Mouse (Mus musculus): Measurements from ENCODE around the gene Ube2j2.

Gene Ube2j2

GRCm38 (mm10) chr4:155963106-155963505 is 19.5 kb downstream of the Ube2j2 start:
- DNase-seq (ENCODE audit: low spot score) = no peak

- no peak for DNase-seq (ENCODE audit: low spot score)
Observed at GRCm38 (mm10) chr4:155964396-155964795, 20.8 kb downstream of the Ube2j2 start.

GRCm38 (mm10) chr4:155969043-155969653 is 25.5 kb downstream of the Ube2j2 start:
- DNase-seq (ENCODE audit: low spot score) = no peak

- DNase-seq (ENCODE audit: low spot score) = no peak
Observed at GRCm38 (mm10) chr4:155970286-155970685, 26.7 kb downstream of the Ube2j2 start.

GRCm38 (mm10) chr4:155972651-155973050 is 29.0 kb downstream of the Ube2j2 start:
- DNase-seq (ENCODE audit: low spot score) = no peak

- no peak for DNase-seq (ENCODE audit: low spot score)
Observed at GRCm38 (mm10) chr4:155973239-155973638, 29.6 kb downstream of the Ube2j2 start.

- no peak for DNase-seq (ENCODE audit: low spot score)
Observed at GRCm38 (mm10) chr4:155981436-155982082, 37.9 kb downstream of the Ube2j2 start.

- no peak for DNase-seq (ENCODE audit: low spot score)
Observed at GRCm38 (mm10) chr4:155983788-155984187, 40.2 kb downstream of the Ube2j2 start.

GRCm38 (mm10) chr4:155991211-155991907 is 47.7 kb downstream of the Ube2j2 start:
- DNase-seq (ENCODE audit: low spot score) = no peak

GRCm38 (mm10) chr4:155991908-155992230 is 48.2 kb downstream of the Ube2j2 start:
- no peak for DNase-seq (ENCODE audit: low spot score)

- DNase-seq (ENCODE audit: low spot score) = peak; percentile 85
Observed at GRCm38 (mm10) chr4:155992241-155992905, 48.7 kb downstream of the Ube2j2 start, which contains the start of the genes B3galt6 and Sdf4. B3galt6 (minus strand) TSS chr4:155992649. Sdf4 (plus strand) TSS chr4:155992872.

GRCm38 (mm10) chr4:155992906-155993547 is 49.4 kb downstream of the Ube2j2 start:
- DNase-seq (ENCODE audit: low spot score) = peak; percentile 96

- no peak for DNase-seq (ENCODE audit: low spot score)
Observed at GRCm38 (mm10) chr4:155993606-155994005, 50.0 kb downstream of the Ube2j2 start.

GRCm38 (mm10) chr4:156004109-156004508 is 60.5 kb downstream of the Ube2j2 start:
- no peak for DNase-seq (ENCODE audit: low spot score)

- no peak for DNase-seq (ENCODE audit: low spot score)
Observed at GRCm38 (mm10) chr4:156008369-156008768, 64.7 kb downstream of the Ube2j2 start.

Measured in MN1 (cell line).